Mouse (Mus musculus) E14TG2a.4 (cell line): ENCODE measurements around the gene Dnah2.

Experiments used
- CTCF ChIP-seq: conservative IDR thresholded peaks from 2 replicates; pipeline ENCODE4 v1.5.1; 2014; ENCODE audit warnings: low read length
- NANOG ChIP-seq: IDR thresholded peaks from 2 replicates; pipeline ENCODE4 v1.6.1; 2014; ENCODE audit warnings: borderline replicate concordance, low read length, mixed read lengths

GRCm38 (mm10) chr11:69459883-69460282, 89.0 kb downstream of the Dnah2 start:
- TF ChIP-seq CTCF (no peak), NANOG (no peak)
